Mouse (Mus musculus) right cerebral cortex, postnatal 36 days (tissue): ENCODE results near the gene Pecam1.
A peak's percentile ranks its signal among the peaks of the same experiment; 100 is the strongest.

ENCODE experiments used
- DNase-seq, 2 experiments: peaks; one replicate each; pipeline ENCODE4 v3.0.0; 2022; ENCODE audit warnings: low spot score in 2 of 2, mixed read lengths in 1 of 2

Pecam1 gene

GRCm38 (mm10) chr11:106692890-106693289 lies 57.5 kb downstream of the Pecam1 start:
- no peak for DNase-seq

- DNase-seq = no peak
Measured at GRCm38 (mm10) chr11:106688375-106688774, 62.1 kb downstream of the Pecam1 start.

GRCm38 (mm10) chr11:106687293-106687692 lies 63.1 kb downstream of the Pecam1 start:
- DNase-seq = no peak

GRCm38 (mm10) chr11:106684027-106684426 lies 66.4 kb downstream of the Pecam1 start:
- DNase-seq = no peak

- DNase-seq = no peak
Measured at GRCm38 (mm10) chr11:106683345-106683744, 67.1 kb downstream of the Pecam1 start.

- DNase-seq = no peak
Measured at GRCm38 (mm10) chr11:106681138-106681537, 69.3 kb downstream of the Pecam1 start.

- no peak for DNase-seq
Measured at GRCm38 (mm10) chr11:106679874-106680273, 70.6 kb downstream of the Pecam1 start.

GRCm38 (mm10) chr11:106677910-106678591 lies 72.4 kb downstream of the Pecam1 start:
- peak; percentile 48 to 50 for DNase-seq

- DNase-seq = no peak
Measured at GRCm38 (mm10) chr11:106677331-106677730, 73.1 kb downstream of the Pecam1 start.

GRCm38 (mm10) chr11:106675875-106676274 lies 74.6 kb downstream of the Pecam1 start:
- no peak for DNase-seq

GRCm38 (mm10) chr11:106675201-106675726 lies 75.2 kb downstream of the Pecam1 start:
- no peak for DNase-seq

GRCm38 (mm10) chr11:106674612-106675153 lies 75.7 kb downstream of the Pecam1 start:
- DNase-seq = peak in 1 of 2 experiments; percentile 25

GRCm38 (mm10) chr11:106673727-106674611 lies 76.5 kb downstream of the Pecam1 start:
- DNase-seq = no peak

GRCm38 (mm10) chr11:106672919-106673505 lies 77.4 kb downstream of the Pecam1 start:
- no peak for DNase-seq

GRCm38 (mm10) chr11:106671801-106672200 lies 78.6 kb downstream of the Pecam1 start:
- DNase-seq = no peak

- no peak for DNase-seq
Measured at GRCm38 (mm10) chr11:106670951-106671478, 79.4 kb downstream of the Pecam1 start.

GRCm38 (mm10) chr11:106670266-106670665 lies 80.2 kb downstream of the Pecam1 start:
- DNase-seq = no peak

GRCm38 (mm10) chr11:106669873-106670173 lies 80.6 kb downstream of the Pecam1 start:
- no peak for DNase-seq

- no peak for DNase-seq
Measured at GRCm38 (mm10) chr11:106669102-106669872, 81.1 kb downstream of the Pecam1 start.

- no peak for DNase-seq
Measured at GRCm38 (mm10) chr11:106668336-106668735, 82.1 kb downstream of the Pecam1 start.

GRCm38 (mm10) chr11:106667855-106668254 lies 82.6 kb downstream of the Pecam1 start:
- no peak for DNase-seq
